Mouse (Mus musculus): Measurements from ENCODE around the gene Dgcr2.

Dgcr2 gene

GRCm38 (mm10) chr16:17809125-17809524 lies 89.2 kb downstream of the Dgcr2 start:
- no peak for DNase-seq (ENCODE audit: extremely low spot score)

- DNase-seq (ENCODE audit: extremely low spot score): peak; percentile 90
Observed at GRCm38 (mm10) chr16:17807192-17808009, 91.0 kb downstream of the Dgcr2 start.

GRCm38 (mm10) chr16:17806581-17807191 lies 91.7 kb downstream of the Dgcr2 start:
- peak; percentile 73 for DNase-seq (ENCODE audit: extremely low spot score)

GRCm38 (mm10) chr16:17804982-17805381 lies 93.4 kb downstream of the Dgcr2 start:
- no peak for DNase-seq (ENCODE audit: extremely low spot score)

- DNase-seq (ENCODE audit: extremely low spot score): peak; percentile 82
Observed at GRCm38 (mm10) chr16:17804449-17804912, 93.9 kb downstream of the Dgcr2 start.

- DNase-seq (ENCODE audit: extremely low spot score): peak; percentile 47
Observed at GRCm38 (mm10) chr16:17803675-17804448, 94.5 kb downstream of the Dgcr2 start.

- peak; percentile 48 for DNase-seq (ENCODE audit: extremely low spot score)
Observed at GRCm38 (mm10) chr16:17802839-17803674, 95.3 kb downstream of the Dgcr2 start.

- no peak for DNase-seq (ENCODE audit: extremely low spot score)
Observed at GRCm38 (mm10) chr16:17802456-17802838, 95.9 kb downstream of the Dgcr2 start.

GRCm38 (mm10) chr16:17801777-17802455 lies 96.4 kb downstream of the Dgcr2 start:
- DNase-seq (ENCODE audit: extremely low spot score): no peak

- DNase-seq (ENCODE audit: extremely low spot score): no peak
Observed at GRCm38 (mm10) chr16:17799584-17799983, 98.8 kb downstream of the Dgcr2 start.

- DNase-seq (ENCODE audit: extremely low spot score): peak; percentile 77
Observed at GRCm38 (mm10) chr16:17798321-17799180, 99.8 kb downstream of the Dgcr2 start.

GRCm38 (mm10) chr16:17797812-17798311 lies 100.5 kb downstream of the Dgcr2 start:
- peak; percentile 60 for DNase-seq (ENCODE audit: extremely low spot score)

GRCm38 (mm10) chr16:17796971-17797811 lies 101.2 kb downstream of the Dgcr2 start, which contains the start of gene Scarf2:
Scarf2 (plus strand) TSS chr16:17797282.
- DNase-seq (ENCODE audit: extremely low spot score): peak; percentile 72

GRCm38 (mm10) chr16:17796519-17796918 lies 101.8 kb downstream of the Dgcr2 start:
- DNase-seq (ENCODE audit: extremely low spot score): no peak

- no peak for DNase-seq (ENCODE audit: extremely low spot score)
Observed at GRCm38 (mm10) chr16:17795643-17796042, 102.7 kb downstream of the Dgcr2 start.

GRCm38 (mm10) chr16:17794047-17794446 lies 104.3 kb downstream of the Dgcr2 start:
- DNase-seq (ENCODE audit: extremely low spot score): no peak

GRCm38 (mm10) chr16:17792728-17793127 lies 105.6 kb downstream of the Dgcr2 start:
- DNase-seq (ENCODE audit: extremely low spot score): no peak
